Mouse (Mus musculus) limb, embryonic 11.5 days (tissue): ENCODE measurements around the gene Astn2. TPM values are rescaled to one million over a fixed set of nuclear protein-coding genes. Genes with fewer than 3 reads are reported as not detected.

Experiments
- ATAC-seq: fragments of 200-750 bp; cut with Nextera tagmentation; 2 replicates; pipeline ENCODE4 v1.8.0; 2017; ENCODE audit warnings: low read depth; ENCODE audit not compliant: insufficient number of reproducible peaks, low FRiP score, low TSS enrichment
- DNase-seq: peaks from one replicate; pipeline ENCODE4 v3.0.0-alpha.2; 2015; ENCODE audit warnings: low spot score
- H3K27ac ChIP-seq: fragments of 300-500 bp; sonication (generic); replicated peaks from 2 replicates; pipeline ENCODE4 v1.5.1; 2014; ENCODE audit warnings: low read depth, mild to moderate bottlenecking, low read length
- H3K27me3 ChIP-seq: fragments of 300-500 bp; sonication (generic); 2 replicates; pipeline ENCODE4 v1.6.1; 2014; ENCODE audit warnings: mild to moderate bottlenecking, low read length, mixed read lengths; ENCODE audit not compliant: control insufficient read depth, insufficient read depth
- H3K36me3 ChIP-seq: fragments of 300-500 bp; sonication (generic); 2 replicates; pipeline ENCODE4 v1.6.1; 2014; ENCODE audit warnings: mild to moderate bottlenecking, low read length, moderate library complexity, mixed read lengths; ENCODE audit not compliant: control insufficient read depth, insufficient read depth
- H3K4me1 ChIP-seq: fragments of 300-500 bp; sonication (generic); 2 replicates; pipeline ENCODE4 v1.6.1; 2014; ENCODE audit warnings: low read length, mixed read lengths; ENCODE audit not compliant: control insufficient read depth, insufficient read depth
- H3K4me2 ChIP-seq: fragments of 300-500 bp; sonication (generic); 2 replicates; pipeline ENCODE4 v1.6.1; 2014; ENCODE audit warnings: low read depth, mild to moderate bottlenecking, moderate library complexity; ENCODE audit not compliant: severe bottlenecking
- H3K4me3 ChIP-seq: fragments of 300-500 bp; sonication (generic); 2 replicates; pipeline ENCODE4 v1.5.1; 2014; ENCODE audit warnings: low read depth, low read length
- H3K9ac ChIP-seq: fragments of 300-500 bp; sonication (generic); 2 replicates; pipeline ENCODE4 v1.6.1; 2014; ENCODE audit warnings: mild to moderate bottlenecking, low read length
- H3K9me3 ChIP-seq: fragments of 300-500 bp; sonication (generic); 2 replicates; pipeline ENCODE4 v1.6.1; 2016; ENCODE audit warnings: low read length; ENCODE audit not compliant: control insufficient read depth
- WGBS: fragments of 180-500 bp; shearing (Covaris S2); extraction: QIAGEN DNeasy Blood & Tissue Kit; methylation state at CpG from one replicate; pipeline ENCODE4 v1.1.7; 2014; 5-methylcytosine and 5-hydroxymethylcytosine counted together
- polyA plus RNA-seq: library from polyadenylated mRNA; unstranded; fragments of >200 nt; fragmentation: Nextera tagmentation; extraction: Ambion mirVana; gene quantifications from 2 replicates; pipeline ENCODE4 v1.2.1, GENCODE M21; 2014

Gene Astn2
- polyA plus RNA-seq, 1 experiment from 2014 or later: 0.47 TPM

DNA sequence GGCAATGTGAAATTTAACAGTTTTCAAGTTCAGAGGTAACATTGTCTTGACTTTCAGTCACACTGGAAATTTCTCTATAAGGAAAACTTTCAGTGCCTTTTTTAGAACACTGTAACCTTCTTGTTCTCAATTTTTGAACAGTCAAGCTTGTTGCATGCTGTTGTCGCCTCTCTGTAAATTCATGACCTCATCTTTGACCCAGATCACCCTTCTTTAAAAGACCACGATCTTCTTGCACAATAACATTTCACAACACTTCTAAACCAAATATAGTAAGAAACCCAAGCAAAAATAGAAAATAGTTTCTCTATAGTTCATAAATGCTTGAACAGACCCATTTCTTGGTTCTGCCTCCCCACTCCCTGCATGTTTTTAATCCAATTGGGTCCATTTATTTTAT lies 473.5 kb downstream of the Astn2 start:
- Histone ChIP-seq H3K4me3 (no peak overlapping the region), H3K36me3 (no peaks in the 10 kb centered on the region), H3K9ac (no peak overlapping the region), H3K4me1 (no peaks in the 10 kb centered on the region), H3K9me3 (no peaks in the 10 kb centered on the region), H3K27me3 (no peaks in the 10 kb centered on the region), H3K27ac (no peak overlapping the region), H3K4me2 (no peak overlapping the region)
- DNase-seq: no peak
- ATAC-seq: no peak
- 84% methylated on average over 2 of the region's 2 CpGs for WGBS

DNA sequence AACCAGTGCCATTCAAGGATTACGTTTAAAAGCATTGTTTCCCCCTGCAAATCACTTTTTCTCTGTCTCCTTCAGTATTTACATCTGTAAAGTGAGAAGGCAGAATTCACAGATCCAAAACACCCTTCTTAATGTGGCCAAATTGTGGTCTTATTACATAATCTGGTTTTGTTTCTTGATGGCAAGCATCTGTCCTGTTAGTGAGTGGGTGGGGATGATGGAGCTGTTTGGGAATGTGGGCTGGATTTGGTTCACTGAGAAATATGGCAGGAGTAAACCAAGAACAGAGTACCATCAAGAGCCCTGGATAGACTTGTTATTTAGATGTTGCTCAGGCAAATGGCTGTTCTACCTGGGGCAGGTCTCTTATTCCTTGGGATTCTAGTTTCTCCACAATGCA lies 484.1 kb downstream of the Astn2 start:
- Histone ChIP-seq H3K9ac (no peak overlapping the region), H3K36me3 (no peaks in the 10 kb centered on the region), H3K27me3 (no peaks in the 10 kb centered on the region), H3K4me1 (no peaks in the 10 kb centered on the region), H3K4me2 (no peak overlapping the region), H3K9me3 (no peaks in the 10 kb centered on the region), H3K27ac (no peak overlapping the region), H3K4me3 (no peak overlapping the region)
- DNase-seq (no peak), ATAC-seq (no peak)
- 51% methylated on average over 1 of the region's 1 CpGs for WGBS

DNA sequence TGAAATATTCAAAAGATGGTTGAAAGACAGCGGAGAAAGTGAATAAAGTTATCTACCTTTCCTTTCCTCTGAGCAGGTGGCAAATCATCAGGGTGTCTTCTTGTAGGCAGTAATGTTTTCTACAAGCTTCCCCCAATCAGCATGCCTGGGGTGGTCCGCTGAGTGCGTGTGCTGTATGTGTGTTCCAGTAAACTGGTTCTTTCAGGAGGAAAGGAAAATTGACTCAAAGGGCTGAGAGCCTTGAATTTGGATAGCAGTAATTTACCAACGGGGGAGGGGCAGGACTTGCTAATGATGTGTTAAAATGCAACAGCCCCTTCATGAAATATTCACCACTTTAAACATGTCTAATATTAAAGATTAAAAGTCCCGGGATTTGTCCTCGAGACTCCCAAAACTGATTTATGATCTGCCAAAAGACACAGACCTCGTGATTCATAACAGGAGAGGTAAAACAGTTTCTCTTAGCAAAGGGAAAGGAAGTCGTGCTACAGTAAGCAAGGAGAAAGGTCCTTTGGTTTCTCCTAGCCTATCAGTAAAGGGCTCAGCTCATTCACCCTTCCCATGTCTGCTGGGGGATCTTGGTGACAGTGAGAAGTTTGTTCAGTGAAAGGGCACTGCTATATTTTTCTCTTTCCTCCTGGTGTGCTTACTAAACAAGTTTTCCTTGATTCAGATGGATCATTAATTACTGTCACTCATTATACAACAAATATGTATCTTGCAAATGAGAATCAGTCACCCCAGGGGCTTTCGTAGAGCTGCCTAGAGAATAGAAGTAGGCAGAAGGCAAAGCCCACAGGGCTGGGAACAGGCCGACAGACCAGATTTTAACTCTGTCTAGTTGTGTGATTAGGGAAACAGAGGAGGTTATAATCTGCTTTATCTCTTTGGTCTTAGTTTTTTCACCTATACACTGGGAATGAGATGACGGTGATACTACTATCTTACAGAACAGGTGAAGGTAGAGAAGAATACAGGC lies 488.1 kb downstream of the Astn2 start:
- 69% methylated on average over 11 of the region's 11 CpGs for WGBS
- Histone ChIP-seq H3K36me3 (no peaks in the 10 kb centered on the region), H3K9me3 (no peaks in the 10 kb centered on the region), H3K4me2 (no peak overlapping the region), H3K9ac (no peak overlapping the region), H3K27ac (no peak overlapping the region), H3K4me1 (no peaks in the 10 kb centered on the region), H3K27me3 (no peaks in the 10 kb centered on the region), H3K4me3 (no peak overlapping the region)
- DNase-seq: no peak
- no peak for ATAC-seq

DNA sequence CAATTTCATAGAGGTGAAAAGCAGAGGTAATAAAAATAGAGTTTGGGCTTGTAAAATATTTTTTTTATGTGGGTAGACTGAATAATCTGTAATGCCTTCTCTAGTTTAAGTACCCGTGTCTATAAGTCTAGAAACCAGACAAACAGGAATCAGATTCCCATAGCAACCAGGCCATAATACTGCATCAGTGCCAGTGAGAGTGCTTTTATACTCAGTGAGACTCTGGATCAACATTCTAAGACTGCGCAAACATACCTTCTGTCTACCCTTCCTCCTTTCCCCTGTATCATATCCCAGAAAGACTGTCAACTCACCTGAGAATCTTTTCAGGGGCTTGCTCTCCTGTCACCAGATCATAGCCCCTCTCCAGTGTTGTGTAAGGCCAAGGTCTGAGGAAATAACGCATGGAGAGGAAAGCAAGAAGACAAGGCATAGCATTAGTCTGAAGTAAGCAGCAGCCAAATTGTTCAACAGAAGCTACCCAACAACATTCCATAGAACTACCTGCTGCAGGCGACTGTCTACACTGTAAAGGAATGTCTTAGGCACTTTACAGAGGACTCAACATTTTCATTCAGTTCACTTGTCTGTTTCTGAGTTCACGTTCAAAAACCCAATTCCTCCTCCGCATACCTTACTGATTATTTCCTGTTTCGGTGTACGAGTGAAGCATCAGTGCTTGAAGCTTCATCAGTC lies 492.0 kb downstream of the Astn2 start:
- no peak for DNase-seq
- Histone ChIP-seq H3K9me3 (no peaks in the 10 kb centered on the region), H3K36me3 (no peaks in the 10 kb centered on the region), H3K27ac (no peak overlapping the region), H3K9ac (no peak overlapping the region), H3K27me3 (no peaks in the 10 kb centered on the region), H3K4me2 (no peak overlapping the region), H3K4me1 (no peaks in the 10 kb centered on the region), H3K4me3 (no peak overlapping the region)
- WGBS: 80% methylated on average over 8 of the region's 8 CpGs
- no peak for ATAC-seq

DNA sequence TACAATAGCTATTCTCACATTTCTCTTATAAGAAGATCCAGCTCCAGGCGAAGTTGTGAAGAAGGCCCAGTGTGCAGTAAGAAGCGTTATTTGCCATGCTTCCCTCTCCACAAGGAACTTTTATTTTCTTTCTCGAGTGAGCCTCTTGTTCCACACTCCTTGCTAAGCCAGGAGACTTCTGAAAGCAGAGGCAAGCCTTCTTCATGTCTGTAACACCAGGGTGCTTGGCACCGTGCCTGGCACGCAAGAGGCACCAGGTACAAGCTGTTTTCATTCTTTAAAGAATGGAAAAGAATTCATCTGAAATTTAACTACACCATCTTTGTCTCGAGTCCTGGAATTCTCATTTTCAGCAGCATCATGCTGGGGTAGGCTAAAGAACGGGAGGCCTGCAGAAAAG lies 496.8 kb downstream of the Astn2 start:
- ATAC-seq: no peak

DNA sequence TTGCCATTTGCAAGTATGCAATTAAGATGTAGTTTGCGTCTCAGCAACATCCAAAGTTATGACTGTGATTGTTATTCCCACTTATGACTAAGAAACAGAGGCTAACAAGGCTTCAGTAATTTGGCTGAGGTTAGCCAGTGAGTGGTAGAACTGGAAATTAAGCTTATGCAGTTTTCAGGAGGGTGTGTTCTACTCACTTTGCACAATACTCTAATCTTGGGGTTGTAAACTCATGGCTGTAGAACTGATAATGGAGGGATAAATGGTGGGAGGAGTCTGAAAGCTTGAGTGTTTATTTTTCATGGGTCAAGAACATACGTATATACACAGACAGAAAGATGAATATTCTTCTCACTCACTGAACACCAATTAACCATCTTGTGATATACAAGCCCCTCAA lies 499.4 kb downstream of the Astn2 start:
- H3K9me3 ChIP-seq: no peaks in the 10 kb centered on the region
- H3K4me2 ChIP-seq: no peak overlapping the region
- no peak for ATAC-seq
- no peak overlapping the region for H3K27ac ChIP-seq
- H3K36me3 ChIP-seq: no peaks in the 10 kb centered on the region
- DNase-seq: no peak
- H3K9ac ChIP-seq: no peak overlapping the region
- WGBS: 92% methylated on average over 2 of the region's 2 CpGs
- H3K4me1 ChIP-seq: no peaks in the 10 kb centered on the region
- H3K27me3 ChIP-seq: no peaks in the 10 kb centered on the region
- H3K4me3 ChIP-seq: no peak overlapping the region

More for the DNA sequence above, 496.8 kb downstream of the Astn2 start:
- 81% methylated on average over 7 of the region's 7 CpGs for WGBS
- H3K4me1 ChIP-seq: no peaks in the 10 kb centered on the region
- no peak overlapping the region for H3K27ac ChIP-seq
- no peak for DNase-seq
- no peaks in the 10 kb centered on the region for H3K27me3 ChIP-seq
- no peak overlapping the region for H3K9ac ChIP-seq
- no peak overlapping the region for H3K4me2 ChIP-seq
- no peaks in the 10 kb centered on the region for H3K9me3 ChIP-seq
- H3K36me3 ChIP-seq: no peaks in the 10 kb centered on the region
- no peak overlapping the region for H3K4me3 ChIP-seq

DNA sequence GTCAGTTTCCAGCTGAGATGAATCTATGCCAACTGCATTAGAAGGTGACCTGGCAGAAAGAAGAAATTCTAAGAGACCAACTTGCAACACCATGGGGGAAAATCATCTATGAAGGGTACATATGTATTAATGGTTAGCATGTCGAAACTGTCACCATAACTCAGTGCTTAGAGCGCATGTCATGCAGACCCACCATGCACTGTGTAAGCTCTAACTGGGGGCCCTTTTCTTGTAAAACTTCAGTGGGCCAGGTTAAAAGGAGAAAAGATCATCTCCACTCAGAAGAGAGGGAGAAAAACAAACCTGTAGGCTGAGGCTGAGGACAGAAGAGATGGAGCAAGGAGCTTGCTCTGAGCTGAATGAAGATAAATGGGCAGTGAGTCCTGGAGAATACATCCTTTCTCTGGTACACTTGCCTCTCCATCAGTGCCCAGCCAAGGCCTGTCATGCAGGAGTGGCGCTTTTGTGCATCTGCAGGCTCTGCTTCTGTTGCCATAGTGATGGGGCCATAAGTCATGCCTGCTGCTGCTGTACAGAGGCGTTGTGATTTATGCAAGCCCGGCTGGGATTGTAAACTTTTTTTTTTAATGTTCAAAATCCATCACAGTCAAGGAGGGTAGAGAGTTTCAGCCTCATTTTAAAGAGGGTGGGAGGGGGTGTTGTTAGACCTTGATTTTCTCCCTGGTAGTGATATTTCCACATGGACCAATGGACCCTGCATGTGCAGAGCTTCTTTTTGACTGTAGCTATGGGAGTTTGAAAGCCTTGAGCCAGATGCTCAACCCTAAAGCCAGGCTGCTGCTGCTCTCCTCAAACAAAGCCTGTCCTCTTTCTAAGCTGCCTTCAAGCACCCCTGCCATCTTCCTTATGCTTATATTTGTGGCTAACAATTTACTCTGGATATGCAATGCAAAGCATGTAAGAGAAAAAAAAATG lies 508.1 kb downstream of the Astn2 start:
- DNase-seq: peak; percentile 49
- no peak overlapping the region for H3K4me2 ChIP-seq
- no peaks in the 10 kb centered on the region for H3K9me3 ChIP-seq
- H3K4me1 ChIP-seq: no peaks in the 10 kb centered on the region
- no peaks in the 10 kb centered on the region for H3K36me3 ChIP-seq
- no peaks in the 10 kb centered on the region for H3K27me3 ChIP-seq
- no peak overlapping the region for H3K4me3 ChIP-seq
- ATAC-seq: peak; percentile 67; the same call in 1 of the 2 replicates
- H3K9ac ChIP-seq: no peak overlapping the region
- WGBS: 53% methylated on average over 5 of the region's 5 CpGs
- no peak overlapping the region for H3K27ac ChIP-seq
